Mouse (Mus musculus) gastrocnemius, postnatal 10 days (tissue): ENCODE results near the gene Trim17. TPM values are rescaled to one million over a fixed set of nuclear protein-coding genes. Genes with fewer than 3 reads are reported as not detected.
"Not testable (repeated sequence)": the region's sequence is repeated elsewhere in the genome, so short reads cannot be mapped to it uniquely, and the experiment has no call there.

Source experiments
- DNase-seq: peaks from one replicate; pipeline ENCODE4 v3.0.0; 2021; ENCODE audit warnings: mixed read lengths
- total RNA-seq, 2 experiments: library from RNA; stranded (reverse); gene quantifications; 2 replicates each; pipeline ENCODE4 v1.2.3; 2021

Gene Trim17
- total RNA-seq, 2 experiments from 2014 or later = 0.14 TPM

DNA sequence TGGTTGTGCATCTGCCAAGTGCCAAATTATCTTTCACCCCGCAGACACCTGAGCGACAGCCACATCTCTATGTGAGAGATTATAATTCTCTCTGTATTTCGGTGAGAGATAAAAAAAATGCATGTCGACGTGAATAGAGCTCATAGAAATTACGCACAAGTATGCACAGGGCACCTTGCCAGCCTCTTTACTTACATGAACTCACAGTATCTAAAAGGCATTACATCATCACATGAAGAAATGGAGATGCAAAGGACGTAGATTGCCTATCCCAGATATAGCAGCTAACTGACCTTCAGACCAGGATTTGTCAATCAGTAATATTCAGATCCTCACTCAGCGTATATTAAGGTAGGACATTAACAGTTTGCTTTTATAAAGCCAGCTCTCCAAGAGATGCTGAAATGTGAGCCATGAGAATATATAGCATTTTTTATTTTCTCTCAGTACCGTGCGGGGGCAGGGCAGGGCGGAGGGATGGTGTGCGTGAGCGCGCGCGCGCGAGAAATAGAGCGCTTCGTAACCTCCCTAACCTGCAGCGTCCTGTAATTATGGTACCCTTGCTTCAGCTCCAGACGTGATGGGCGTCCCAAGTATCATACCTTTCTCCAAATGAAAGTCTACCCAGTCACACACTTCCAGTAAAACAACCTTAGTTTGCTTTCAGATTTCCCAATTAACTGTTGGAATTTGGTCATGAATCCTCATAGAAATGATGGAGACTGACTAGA, 6.5 kb upstream of the Trim17 start:
- DNase-seq = no peak

DNA sequence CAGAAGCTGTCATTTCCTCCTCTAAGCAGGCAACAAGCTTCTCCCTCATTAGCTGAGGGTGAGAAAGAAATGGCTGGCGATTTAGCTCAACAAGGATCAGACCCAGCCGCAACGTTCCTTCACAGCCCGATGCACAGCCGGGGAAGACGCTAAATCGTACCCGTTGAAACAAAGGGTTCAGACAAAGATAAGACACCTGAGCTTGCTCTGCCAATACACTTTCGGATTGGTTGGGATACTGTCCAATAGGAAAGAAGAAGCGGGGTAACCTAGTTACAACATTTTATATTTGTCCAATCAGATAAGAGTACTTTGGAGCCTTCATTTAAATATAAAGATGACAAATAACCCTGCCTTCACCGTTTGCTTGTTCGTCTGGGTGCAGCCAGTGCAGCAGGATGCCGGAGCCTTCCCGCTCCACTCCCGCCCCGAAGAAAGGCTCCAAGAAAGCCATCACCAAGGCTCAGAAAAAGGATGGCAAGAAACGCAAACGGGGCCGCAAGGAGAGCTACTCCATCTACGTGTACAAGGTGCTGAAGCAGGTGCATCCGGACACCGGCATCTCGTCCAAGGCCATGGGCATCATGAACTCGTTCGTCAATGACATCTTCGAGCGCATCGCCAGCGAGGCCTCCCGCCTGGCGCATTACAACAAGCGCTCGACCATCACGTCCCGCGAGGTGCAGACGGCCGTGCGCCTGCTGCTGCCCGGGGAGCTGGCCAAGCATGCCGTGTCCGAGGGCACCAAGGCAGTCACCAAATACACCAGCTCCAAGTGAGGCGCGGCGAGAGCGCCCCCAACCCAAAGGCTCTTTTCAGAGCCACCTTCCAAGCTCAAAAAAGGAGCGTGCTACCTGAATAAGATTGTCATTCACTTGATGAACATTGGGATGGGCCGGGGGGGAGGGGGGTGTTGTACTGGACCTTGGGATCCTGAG, 5.7 kb upstream of the Trim17 start, which contains the start of gene Hist3h2ba:
TSS of gene Hist3h2ba (plus strand) at position 379 of the 938 bp plus-strand sequence.
- peak; percentile 34 for DNase-seq

DNA sequence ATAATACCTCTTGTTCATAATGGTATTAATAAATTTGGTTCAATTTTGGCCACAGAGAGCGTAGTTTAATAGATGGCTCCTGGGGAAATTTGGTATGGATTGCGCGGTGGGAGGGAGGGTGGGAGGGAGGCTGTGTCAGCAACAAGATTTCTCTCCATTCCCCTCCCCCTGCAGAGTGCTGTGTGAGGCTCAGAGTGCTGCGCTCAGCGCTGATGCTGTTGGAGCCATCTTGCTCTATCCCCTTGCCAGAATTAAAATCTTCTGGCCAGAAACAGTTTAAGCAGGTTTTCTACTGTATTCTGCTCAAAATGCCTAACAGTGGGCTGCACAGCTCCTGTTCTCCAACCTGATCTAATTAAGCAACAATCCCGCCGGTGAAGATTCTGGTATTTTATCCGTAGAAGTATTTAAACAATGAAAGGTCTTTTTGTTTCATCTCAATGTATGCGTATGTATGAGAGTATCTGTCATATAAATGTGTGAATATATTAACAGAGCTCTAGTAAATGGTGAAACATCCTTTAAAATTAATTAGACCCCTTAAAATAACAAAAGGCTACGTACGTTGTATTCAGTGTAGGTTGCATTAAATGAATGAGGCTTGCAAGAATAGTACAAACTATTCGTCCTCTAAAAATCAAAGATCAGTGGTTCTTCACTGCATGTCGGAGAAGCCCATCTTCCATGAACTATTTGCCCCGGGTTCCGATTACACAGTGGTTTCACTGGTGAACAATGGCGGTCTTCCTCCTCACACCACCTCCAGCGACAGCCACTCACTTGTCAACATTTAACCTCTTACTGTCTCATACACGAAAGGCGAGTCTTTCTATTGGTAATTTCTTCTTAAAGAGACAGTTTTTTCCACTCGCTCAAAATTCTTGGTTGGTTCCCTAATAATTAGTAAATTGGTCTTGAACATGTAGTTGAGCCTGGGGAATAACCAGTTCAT, 4.7 kb upstream of the Trim17 start:
- DNase-seq = no peak

DNA sequence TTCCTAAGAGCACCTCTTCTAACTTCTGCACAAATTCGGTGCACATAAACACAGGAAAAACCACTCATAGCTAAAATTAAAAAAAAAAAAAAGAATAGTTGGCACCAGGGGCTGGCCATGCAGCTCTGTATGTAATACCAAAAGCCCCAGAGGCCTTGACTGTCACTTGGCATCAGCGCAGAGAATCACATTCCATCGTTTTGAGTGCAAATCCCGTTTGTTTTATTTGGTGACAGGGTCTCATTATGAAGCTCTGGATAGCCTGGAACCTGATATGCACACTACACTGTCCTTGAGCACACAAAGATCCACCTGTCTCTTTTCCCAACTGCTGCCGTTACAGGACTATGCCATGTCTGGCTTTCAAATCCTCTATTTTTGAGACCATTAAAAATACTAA, 3.3 kb upstream of the Trim17 start:
- DNase-seq = no peak

DNA sequence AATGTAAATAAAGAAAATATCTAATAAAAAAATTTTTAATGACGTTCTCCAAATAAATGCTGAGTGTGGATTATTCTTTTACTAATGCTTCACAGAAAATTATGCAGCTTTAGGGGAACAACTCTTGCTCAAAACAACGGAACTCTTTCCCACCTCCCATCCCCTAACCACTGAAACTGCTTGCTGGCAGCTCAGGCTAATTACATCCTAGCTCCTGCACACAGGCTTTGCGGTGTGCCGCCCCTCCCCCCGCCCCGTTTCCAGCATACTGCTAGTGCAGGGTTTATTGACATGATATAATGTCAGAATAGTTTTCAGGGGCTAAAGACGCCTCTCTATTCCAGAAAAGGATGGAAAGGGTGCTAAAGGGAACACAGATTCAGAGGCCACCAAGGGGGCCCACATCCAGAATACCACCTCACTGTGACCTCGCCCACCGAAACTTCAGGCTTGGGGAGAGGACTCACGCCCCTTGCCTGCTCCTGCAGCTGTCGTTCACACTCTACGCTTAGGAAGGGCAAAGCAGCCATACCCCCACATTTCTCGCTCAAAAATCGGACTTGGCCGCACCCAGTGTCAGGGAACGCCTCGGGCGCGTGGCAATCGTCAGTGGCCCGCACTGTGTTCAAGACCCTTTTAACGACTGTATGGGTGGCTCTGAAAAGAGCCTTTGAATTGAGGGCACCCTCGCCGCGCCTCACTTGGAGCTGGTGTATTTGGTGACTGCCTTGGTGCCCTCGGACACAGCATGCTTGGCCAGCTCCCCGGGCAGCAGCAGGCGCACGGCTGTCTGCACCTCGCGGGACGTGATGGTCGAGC, 925 bp upstream of the Trim17 start:
- no peak for DNase-seq

DNA sequence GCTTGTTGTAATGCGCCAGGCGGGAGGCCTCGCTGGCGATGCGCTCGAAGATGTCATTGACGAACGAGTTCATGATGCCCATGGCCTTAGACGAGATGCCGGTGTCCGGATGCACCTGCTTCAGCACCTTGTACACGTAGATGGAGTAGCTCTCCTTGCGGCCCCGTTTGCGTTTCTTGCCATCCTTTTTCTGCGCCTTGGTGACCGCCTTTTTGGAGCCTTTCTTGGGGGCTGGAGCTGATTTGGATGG, 390 bp upstream of the Trim17 start:
- DNase-seq = not testable (repeated sequence)

DNA sequence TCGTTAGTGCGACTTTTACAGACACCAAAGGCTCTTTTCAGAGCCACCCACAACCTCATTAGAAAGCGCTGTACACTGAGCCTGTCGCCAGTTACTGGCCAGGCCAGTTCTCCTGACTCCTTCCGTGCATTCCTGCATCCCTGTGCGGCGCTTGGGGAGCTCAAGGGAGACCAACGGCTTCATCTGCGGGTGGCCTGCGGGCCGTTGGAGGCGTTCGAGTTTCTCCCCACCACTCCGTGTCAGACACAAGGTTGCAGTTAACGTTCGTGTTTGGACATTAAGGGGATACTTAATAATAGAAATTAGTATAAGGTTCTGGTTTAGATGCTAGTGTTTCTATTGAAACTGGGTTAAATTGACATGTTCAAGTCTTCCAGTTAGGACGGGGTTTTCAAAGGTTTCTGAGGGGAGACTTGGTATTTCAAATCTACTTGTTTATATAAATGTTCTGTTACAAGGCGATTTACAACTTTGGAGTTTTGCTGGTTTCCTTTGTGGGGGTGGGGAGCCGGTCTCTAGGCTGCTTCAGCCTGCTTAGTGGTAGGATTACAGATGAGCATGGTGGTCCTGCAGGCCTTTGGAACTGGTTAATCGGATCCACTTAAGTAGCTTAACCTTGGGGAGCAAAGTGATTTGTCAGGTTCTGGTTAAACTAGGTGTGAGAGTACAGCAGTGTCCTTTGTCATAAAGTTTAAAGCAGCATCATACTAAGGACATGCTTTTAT, 820 bp downstream of the Trim17 start:
- no peak for DNase-seq

DNA sequence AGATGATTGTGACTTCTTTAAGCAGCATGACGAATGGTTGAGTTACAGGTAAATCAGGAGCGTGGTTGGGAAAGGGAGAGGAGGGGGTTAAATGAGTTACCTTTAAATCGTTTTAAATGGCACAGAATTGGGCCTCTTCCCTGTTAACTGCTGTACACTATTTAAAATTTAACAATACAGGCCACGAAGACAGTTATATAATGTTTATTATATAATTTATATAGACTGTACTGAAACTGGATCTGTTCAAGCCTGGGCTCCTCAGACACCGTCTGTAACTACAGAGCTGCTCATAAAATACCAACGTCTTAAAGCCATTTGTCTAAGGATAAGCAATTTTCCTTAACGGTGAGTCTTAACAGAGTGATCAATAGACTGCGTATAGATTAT, 1.4 kb downstream of the Trim17 start:
- no peak for DNase-seq

DNA sequence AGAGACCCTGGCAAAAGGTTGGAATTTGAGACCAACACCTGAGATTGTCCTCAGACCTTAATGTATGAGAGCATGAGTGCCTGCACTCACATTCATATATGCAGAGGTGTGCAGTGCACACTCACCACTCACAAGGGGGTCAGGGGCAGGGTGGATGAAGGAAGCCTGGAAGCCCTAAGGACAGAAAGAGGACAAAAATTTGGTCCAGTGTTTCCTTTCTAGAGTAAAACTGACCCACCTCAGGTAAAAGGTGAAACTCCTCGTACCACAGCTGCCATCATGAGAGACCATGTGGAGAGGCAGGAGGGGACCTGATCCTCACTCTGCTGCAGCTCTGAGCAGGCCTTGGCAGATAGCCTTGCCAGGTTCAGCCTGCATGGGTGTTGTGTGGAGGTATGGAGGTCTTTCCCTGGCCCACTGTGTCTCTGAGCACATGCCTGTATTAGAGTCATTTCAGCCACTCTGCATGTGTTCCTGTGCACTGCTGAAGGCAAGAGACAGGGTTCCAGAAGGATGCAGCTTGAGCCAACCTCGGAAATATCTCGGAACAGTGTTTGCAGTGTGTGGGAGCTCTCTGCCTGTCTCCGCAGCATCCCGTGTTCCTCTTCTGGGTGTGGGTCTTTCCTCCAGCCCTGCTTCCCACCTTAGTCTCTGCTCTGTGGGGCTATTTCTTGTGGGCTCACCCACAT, 2.9 kb downstream of the Trim17 start:
- no peak for DNase-seq

DNA sequence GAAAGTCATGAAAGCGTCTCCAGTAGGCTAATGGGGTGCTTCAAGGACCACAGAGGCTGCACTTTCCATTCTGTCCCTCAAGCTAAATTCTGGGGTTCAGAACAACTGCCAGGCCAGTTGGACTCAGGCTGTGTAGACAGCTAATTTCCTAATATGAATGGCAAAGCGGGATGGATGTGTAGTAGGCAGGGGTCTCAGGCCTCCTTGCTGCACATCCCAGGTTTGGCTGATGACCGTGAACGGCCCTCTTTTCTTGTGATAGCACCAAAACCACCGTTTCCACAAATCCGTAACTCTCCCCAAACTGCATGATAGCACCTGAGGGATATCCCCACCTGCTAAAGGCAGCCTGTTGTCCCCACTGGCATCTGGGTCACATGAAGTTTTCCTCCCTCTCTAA, 4.1 kb downstream of the Trim17 start:
- no peak for DNase-seq

DNA sequence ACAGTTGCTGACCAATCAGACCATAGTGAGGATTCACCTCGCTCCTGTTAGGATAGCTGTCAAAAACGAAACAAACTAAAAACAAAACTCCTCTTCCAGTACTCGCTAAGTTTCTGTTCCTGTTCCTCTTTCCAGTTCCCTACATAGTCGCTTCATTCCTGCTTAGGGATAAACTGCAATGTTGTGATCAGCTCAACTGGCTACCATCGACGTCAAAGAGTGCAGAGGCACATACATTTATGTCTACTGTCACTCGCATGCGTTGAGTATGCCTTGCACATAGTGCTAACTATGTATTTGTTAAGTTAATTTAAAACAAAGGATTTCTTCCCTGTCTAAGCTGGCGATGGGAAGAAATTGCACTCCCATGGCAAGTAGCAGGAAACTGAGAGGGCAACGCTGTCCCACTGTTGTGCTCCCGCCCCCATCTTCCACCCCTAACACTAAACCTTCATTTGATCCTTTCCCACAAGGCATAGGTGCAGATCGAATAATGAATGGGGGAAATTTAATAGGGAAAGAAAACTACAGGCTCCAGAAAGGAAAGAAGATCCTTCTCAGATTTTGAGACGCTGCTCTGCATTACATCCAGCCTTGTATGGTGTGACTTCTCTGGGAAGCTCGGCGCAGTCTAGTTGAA, 4.8 kb downstream of the Trim17 start:
- no peak for DNase-seq

DNA sequence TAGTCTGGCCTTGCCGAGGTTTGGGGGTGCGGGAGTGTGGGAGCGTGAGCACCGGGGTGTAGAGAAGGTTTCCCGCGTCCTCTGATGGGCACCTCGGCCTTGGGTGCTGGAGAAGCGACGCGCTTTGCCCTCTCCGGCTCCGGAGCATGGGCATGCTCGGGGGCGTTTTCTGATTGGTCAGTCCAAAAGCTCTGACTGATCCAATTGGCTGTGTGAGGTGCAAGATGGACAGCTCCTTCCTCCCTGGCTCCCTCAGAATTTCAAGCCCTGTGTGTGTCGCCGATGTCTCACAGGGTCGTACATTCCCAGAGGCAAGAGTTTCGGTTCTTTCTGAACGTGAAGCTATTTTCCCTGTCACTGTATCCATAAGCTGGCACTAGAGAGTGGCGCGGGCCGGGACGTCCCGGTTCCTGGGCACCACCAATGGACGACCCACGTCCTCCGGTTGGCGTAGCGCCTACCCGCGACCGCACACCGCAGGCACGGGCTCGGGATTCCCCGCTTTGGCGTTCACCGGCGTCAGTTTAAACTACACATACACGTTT, 5.5 kb downstream of the Trim17 start:
- DNase-seq = peak; percentile 63

DNA sequence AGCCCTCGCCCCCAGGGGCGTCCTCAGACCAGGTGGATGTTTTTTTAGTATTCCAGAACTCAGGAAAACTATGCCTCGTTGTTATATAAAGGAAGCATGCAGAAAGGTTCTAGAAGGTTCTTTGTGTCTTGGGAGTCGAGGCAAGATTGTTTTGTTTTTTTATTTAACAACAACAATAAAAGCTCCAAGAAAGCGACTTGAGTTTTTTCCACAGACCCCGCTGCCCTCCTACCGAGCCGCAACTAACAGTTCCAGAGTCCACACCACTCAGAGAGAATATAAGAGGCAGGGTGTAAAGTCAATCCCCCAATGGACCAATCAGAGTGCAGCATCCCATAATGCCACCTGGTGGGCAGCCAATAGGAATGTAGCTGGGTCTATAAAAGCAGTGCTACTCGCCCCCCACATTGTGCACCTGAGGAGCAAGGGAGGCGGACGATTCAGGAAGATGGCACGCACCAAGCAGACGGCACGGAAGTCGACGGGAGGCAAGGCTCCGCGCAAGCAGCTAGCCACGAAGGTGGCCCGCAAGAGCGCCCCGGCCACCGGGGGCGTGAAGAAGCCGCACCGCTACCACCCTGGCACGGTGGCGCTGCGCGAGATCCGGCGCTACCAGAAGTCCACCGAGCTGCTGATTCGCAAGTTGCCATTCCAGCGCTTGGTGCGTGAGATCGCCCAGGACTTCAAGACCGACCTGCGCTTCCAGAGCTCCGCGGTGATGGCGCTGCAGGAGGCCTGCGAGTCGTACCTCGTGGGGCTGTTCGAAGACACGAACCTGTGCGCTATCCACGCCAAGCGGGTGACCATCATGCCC, 7.1 kb downstream of the Trim17 start:
- no peak for DNase-seq

DNA sequence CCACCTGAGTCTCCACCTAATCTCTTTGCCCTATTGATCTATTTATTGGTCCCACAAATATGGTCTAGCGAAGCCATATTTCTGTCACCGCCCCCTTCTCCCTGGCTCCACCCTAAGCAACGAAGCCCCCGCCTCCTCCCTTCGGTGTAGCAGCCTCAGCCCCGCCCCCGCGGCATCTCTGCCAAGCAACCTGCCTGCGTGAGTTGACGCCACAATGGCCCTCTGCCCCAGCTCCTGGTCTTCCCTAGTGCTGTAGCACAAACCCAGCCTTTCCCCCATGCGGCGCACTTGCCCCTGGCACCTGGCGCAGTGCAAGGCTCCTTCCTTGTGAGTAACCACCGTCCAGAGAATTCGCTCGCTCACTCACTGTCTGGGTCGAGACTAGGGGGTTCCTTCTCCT, 9.1 kb downstream of the Trim17 start:
- no peak for DNase-seq

DNA sequence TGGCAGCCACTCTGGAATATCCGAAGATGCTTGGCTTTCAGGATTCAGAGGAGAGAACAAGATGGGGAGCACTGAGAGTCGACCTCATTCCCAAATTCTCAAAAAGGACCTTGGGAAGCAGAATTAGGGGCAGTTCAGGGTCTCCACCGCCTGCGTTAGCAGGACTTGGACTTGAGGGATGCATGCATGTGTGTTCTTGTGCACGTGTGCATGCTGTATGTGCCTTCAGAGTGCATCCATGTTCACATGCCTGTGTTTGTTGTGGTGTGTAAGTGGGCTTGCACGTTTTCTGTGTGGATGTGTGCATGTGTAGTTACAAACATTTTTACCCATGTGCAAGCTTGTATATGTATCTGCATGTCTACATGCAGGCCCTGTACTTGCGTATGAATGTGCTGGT, 9.7 kb downstream of the Trim17 start:
- DNase-seq = no peak

DNA sequence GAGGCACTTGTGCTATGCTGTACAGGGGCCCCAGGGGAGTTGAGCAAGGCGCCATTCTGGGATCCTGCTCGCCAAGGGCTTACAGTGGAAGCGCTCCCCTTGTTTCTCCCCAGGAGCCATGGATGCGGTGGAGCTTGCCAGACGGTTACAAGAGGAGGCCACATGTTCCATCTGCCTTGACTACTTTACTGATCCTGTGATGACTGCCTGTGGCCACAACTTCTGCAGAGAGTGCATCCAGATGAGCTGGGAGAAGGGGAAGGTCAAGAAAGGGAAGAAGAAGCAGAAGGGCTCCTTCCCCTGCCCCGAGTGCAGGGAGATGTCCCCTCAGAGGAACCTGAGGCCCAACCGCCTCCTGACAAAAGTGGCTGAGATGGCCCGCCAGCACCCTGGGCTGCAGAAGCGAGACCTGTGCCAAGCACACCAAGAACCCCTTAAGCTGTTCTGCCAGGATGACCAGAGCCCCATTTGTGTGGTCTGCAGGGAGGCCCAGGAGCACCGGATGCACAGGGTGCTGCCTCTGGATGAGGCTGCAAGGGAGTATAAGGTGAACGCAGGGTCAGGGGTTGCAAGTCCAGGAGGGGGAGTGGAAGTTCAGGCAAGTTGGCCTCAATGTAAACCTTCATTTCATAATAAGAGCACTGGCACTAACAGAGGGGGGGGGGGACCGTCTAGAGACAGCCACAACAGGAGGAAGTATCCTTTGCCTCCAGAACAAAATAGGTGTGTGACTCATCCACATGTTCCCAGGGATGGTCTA, 10.7 kb downstream of the Trim17 start:
- DNase-seq = no peak

DNA sequence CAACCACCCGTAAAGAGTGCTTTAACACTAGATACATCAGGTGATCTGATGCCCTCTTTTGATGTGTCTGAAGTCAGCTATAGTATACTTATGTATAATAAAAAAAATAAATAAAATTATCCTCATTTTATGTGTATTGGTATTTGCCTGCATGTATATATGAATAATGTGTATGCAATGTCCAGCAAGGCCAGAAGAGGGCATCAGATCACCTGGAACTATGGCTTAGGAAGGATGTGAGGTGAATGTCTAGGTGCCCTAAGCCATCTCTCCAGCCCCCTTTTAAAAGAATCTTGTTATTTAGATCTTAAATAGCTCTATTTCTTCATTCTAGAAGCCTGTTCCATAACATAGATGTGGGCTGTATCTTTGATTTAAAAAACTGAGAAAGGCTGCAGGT, 12.9 kb downstream of the Trim17 start:
- no peak for DNase-seq

DNA sequence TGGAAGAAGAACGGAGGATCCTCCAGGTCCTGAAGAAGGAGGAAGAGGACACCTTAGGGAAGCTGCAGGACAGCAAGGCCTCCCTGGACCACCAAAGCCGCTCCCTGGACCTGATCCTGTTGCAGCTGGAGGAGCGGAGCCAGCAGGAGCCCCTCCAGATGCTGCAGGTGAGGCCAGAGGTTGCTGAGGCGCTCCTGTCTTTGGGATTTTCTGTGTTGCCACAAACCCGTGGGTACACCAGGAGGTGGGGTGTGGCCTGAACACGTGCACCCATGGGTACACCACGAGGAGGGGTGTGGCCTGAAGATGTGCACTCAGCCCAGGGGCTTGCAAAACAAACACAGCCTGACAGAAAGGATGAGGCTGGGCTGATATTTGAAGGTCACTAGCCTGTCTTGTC, 14.1 kb downstream of the Trim17 start:
- no peak for DNase-seq
